Mouse (Mus musculus) forebrain, embryonic 13.5 days (tissue): ENCODE results near the gene Zp3r. TPM values are rescaled to one million over a fixed set of nuclear protein-coding genes. Genes with fewer than 3 reads are reported as not detected.

Experiments used
- ATAC-seq: fragments of 200-750 bp; cut with Nextera tagmentation; 2 replicates; pipeline ENCODE4 v1.8.0; 2017
- H3K27ac ChIP-seq: fragments of 300-500 bp; sonication (generic); 2 replicates; pipeline ENCODE4 v1.5.1; 2015; ENCODE audit warnings: inconsistent platforms, mild to moderate bottlenecking, moderate library complexity
- H3K27me3 ChIP-seq: fragments of 300-500 bp; sonication (generic); 2 replicates; pipeline ENCODE4 v1.6.1; 2015; ENCODE audit warnings: mild to moderate bottlenecking, inconsistent platforms
- H3K36me3 ChIP-seq: fragments of 300-500 bp; sonication (generic); 2 replicates; pipeline ENCODE4 v1.6.1; 2015; ENCODE audit warnings: mild to moderate bottlenecking, inconsistent platforms; ENCODE audit not compliant: poor library complexity, severe bottlenecking
- H3K4me1 ChIP-seq: fragments of 300-500 bp; sonication (generic); 2 replicates; pipeline ENCODE4 v1.6.1; 2015; ENCODE audit warnings: inconsistent platforms
- H3K4me2 ChIP-seq: fragments of 300-500 bp; sonication (generic); 2 replicates; pipeline ENCODE4 v1.6.1; 2015; ENCODE audit warnings: inconsistent platforms, mild to moderate bottlenecking, moderate library complexity
- H3K4me3 ChIP-seq: fragments of 300-500 bp; sonication (generic); 2 replicates; pipeline ENCODE4 v1.5.1; 2015; ENCODE audit warnings: mild to moderate bottlenecking, inconsistent platforms
- H3K9ac ChIP-seq: fragments of 300-500 bp; sonication (generic); 2 replicates; pipeline ENCODE4 v1.6.1; 2015; ENCODE audit warnings: mild to moderate bottlenecking, inconsistent platforms
- H3K9me3 ChIP-seq: fragments of 300-500 bp; sonication (generic); replicated peaks from 2 replicates; pipeline ENCODE4 v1.6.1; 2016; ENCODE audit warnings: inconsistent platforms
- WGBS: fragments of 180-500 bp; shearing (Covaris S2); methylation state at CpG from one replicate; pipeline ENCODE4 v1.1.7; 2015; 5-methylcytosine and 5-hydroxymethylcytosine counted together
- polyA plus RNA-seq: library from polyadenylated mRNA; unstranded; fragments of >200 nt; fragmentation: Nextera tagmentation; extraction: Ambion mirVana; gene quantifications from 2 replicates; pipeline ENCODE4 v1.2.1, GENCODE M21; 2015

The Zp3r gene
- polyA plus RNA-seq, 1 experiment from 2014 or later, result not detected

DNA sequence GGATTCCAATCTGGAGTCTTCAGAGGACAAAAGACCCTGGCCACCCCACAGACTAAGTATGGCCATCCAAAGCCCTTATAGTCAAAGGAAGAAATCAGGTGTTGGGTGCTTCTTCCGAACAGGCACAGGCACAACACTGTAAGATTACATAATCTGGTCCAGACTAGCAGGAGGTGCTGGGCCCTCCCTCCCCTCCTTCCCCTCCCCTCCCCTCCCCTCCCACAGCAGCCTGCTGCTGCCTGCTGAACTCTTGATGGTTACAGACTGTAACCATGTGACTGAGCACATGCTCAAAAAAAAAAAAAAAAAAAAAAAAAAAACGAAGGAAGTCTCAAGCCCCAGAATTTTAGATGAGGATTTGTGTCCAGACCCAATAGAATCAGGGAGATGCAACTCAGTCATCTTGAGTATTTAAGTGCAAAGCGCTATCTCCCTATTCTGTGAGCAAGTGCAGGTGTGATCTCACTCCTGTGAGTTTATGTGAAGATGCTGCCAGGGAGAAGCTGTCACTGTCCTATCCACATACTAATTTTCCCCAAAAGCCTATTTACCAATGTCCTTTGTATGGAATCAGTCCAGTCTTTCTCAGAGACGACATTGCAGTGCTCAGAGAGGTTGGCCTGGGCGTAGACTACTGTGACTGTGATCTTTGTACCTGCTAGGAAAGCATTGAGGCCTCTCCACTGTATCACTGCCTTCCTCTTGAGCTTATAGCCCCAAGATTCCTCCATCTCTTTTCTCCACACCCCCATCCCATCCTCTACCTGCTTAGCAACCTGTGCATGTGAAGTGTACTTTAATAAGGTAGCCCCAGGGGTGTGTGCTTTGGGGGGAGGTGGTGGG, 77.8 kb downstream of the Zp3r start:
- 73% methylated on average over 4 of the region's 5 CpGs for WGBS
- no peak for ATAC-seq
- no peaks in the 10 kb centered on the region for H3K36me3 ChIP-seq

DNA sequence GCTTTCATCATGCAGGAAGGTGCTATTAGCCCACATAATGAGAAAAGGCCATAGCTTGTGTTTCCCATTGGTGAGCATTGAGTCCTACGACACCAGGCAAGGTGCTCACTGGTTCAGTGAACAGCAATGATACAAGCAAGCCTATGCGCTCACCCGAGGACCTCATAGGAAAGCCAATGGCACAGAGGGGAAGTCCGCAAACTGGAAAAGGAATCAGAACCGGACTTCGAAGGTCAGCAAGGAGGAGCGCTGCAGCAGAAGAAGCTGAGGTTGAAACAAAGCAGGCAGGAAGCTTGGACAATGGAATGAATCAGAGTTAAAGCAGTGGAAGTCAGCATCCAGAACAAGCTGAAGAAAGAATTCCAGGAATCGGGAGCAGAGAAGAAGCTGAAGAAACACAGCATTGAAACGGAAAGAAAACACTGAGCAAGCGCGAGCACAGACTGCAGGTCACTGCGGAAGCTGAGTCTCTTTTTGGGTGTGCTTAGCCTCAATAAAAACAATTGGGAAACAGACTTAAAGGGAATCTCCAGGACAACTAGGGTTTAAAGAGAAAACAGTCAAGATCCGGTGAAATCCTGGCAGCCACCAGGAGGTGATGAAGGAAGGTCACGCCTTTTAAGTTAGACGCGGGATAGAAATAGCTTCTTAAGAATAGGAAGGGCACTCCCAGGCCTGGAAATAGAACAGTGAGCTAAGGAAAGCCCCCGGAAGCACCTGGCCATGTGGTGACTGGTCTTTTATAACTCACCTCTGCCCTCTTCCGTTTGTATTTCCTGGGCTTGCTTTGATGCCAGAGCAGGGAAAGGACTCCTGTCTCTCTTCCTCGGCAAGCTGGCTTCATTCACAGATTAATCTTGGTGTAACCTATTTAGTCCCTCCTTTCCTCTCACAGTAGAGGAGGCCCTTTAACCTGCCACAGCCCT, 78.9 kb downstream of the Zp3r start:
- Histone ChIP-seq H3K36me3 (no peaks in the 10 kb centered on the region), H3K27ac (no peak overlapping the region), H3K9ac (no peak overlapping the region), H3K4me1 (no peaks in the 10 kb centered on the region), H3K27me3 (no peaks in the 10 kb centered on the region), H3K9me3 (no peaks in the 10 kb centered on the region), H3K4me3 (no peak overlapping the region), H3K4me2 (no peak overlapping the region)
- ATAC-seq, result no peak
- WGBS, result 70% methylated on average over 19 of the region's 19 CpGs

More for the DNA sequence above, 77.8 kb downstream of the Zp3r start:
- Histone ChIP-seq H3K4me2 (no peak overlapping the region), H3K9me3 (no peaks in the 10 kb centered on the region), H3K27me3 (no peaks in the 10 kb centered on the region), H3K4me1 (no peaks in the 10 kb centered on the region), H3K4me3 (no peak overlapping the region), H3K27ac (no peak overlapping the region), H3K9ac (no peak overlapping the region)

DNA sequence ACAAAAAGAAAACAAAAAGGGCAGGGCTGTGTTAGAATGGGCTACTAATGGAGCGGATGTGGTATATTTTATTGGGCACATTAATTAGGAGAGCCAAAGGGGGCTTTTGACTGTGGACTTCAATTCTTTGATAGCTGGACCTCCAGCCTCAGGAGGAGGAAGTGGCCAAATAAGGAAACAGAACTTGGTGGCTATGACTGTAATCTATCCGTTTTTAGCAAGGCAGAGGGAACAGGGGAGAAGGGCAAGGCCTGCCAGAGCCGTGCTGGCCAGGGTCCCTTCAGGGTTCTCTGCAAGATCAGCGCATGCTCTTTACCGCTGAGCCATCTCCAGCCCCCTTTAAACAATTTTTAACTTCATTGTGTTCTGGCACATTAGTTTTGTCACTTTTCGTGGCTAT, 79.7 kb downstream of the Zp3r start:
- Histone ChIP-seq H3K4me1 (no peaks in the 10 kb centered on the region), H3K9ac (no peak overlapping the region), H3K27ac (no peak overlapping the region), H3K27me3 (no peaks in the 10 kb centered on the region), H3K4me3 (no peak overlapping the region), H3K36me3 (no peaks in the 10 kb centered on the region), H3K9me3 (no peaks in the 10 kb centered on the region), H3K4me2 (no peak overlapping the region)
- ATAC-seq, result no peak
- WGBS, result 85% methylated on average over 6 of the region's 6 CpGs

- WGBS, result 57% methylated on average over 7 of the region's 7 CpGs
- Histone ChIP-seq H3K27ac (no peak overlapping the region), H3K4me2 (no peak overlapping the region), H3K27me3 (no peaks in the 10 kb centered on the region), H3K9ac (no peak overlapping the region), H3K9me3 (no peaks in the 10 kb centered on the region), H3K4me3 (no peak overlapping the region), H3K4me1 (no peaks in the 10 kb centered on the region), H3K36me3 (no peaks in the 10 kb centered on the region)
- ATAC-seq, result no peak
Measured at GRCm38 (mm10) chr1:130549160-130549559, 80.3 kb downstream of the Zp3r start.

DNA sequence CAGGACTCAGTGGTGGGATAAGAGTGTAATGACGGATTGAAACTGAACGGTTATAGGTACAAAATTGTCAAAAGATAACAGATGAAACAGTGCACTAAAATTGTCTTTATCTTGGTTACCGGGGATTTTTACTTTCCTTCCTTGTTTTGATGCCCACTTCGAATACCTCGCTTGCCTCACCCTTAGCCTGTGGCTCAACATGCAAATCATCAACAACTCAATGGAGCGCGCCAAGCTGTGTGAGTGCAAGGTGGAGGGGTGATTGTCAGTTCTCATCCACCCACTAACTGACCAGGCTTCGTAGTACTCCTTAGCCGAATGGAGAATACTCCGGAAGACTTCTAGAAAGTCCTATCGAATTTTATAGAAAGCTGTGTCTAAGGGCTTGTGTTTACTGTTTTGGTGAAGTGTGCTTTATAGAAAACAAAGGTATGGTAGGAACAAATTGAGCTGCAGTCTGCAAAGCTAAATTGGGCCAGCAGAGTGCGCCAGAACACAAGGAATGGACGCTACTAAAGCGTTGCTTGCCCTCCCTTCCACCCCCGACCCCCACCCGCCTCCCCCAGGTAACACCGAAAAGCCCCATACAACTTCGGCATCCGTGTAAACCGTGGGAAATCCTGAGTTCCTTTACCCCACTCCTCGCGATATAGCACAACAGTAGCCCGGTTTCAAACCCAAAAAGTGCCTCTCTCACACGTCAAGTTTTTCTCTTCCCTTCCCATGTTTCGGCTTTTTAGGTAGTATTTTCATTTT, 81.6 kb downstream of the Zp3r start:
- H3K4me3 ChIP-seq, result peak overlapping the region; percentile 25
- ATAC-seq, result peak; percentile 75
- 25% methylated on average over 25 of the region's 25 CpGs for WGBS
- no peaks in the 10 kb centered on the region for H3K9me3 ChIP-seq
- H3K4me2 ChIP-seq, result peak overlapping the region; percentile 54
- no peaks in the 10 kb centered on the region for H3K4me1 ChIP-seq
- H3K9ac ChIP-seq, result no peak overlapping the region
- H3K27me3 ChIP-seq, result no peaks in the 10 kb centered on the region
- H3K27ac ChIP-seq, result no peak overlapping the region
- no peaks in the 10 kb centered on the region for H3K36me3 ChIP-seq

Other genes starting within 250 kb of the Zp3r start
- gene Cd55b, start 206.6 kb downstream of the Zp3r start, polyA plus RNA-seq, result not detected in 2 replicates
- 2.0 and 2.6 TPM in 2 replicates for gene Cd55, start 166.9 kb downstream of the Zp3r start, polyA plus RNA-seq
- not detected in 2 replicates for gene C4bp, start 32.0 kb upstream of the Zp3r start, polyA plus RNA-seq
- not detected in 2 replicates for gene Gm29427, start 86.2 kb upstream of the Zp3r start, polyA plus RNA-seq
- 21.4 and 21.6 TPM in 2 replicates for gene Yod1, start 87.7 kb upstream of the Zp3r start, polyA plus RNA-seq
- 15.5 and 17.1 TPM in 2 replicates for gene Pfkfb2, start 99.6 kb upstream of the Zp3r start, polyA plus RNA-seq
- gene AA986860, start 102.4 kb upstream of the Zp3r start, polyA plus RNA-seq, result 0.32 and 0.38 TPM in 2 replicates
- gene Fcamr, start 171.3 kb upstream of the Zp3r start, polyA plus RNA-seq, result not detected in 2 replicates
- gene Pigr, start 197.1 kb upstream of the Zp3r start, polyA plus RNA-seq, result not detected in 2 replicates
- not detected in 2 replicates for gene Fcmr, start 236.0 kb upstream of the Zp3r start, polyA plus RNA-seq